Mouse (Mus musculus) liver, embryonic 16.5 days (tissue): ENCODE results near the gene Gm37240. TPM values are rescaled to one million over a fixed set of nuclear protein-coding genes. Genes with fewer than 3 reads are reported as not detected.

Source experiments
- ATAC-seq: fragments of 200-750 bp; cut with Nextera tagmentation; 2 replicates; pipeline ENCODE4 v1.8.0; 2017; ENCODE audit warnings: low read depth, mild to moderate bottlenecking, moderate number of reproducible peaks, moderate library complexity
- H3K27ac ChIP-seq: fragments of 300-500 bp; sonication (generic); 2 replicates; pipeline ENCODE4 v1.5.1; 2014; ENCODE audit warnings: mild to moderate bottlenecking, low read length
- H3K27me3 ChIP-seq: fragments of 300-500 bp; sonication (generic); 2 replicates; pipeline ENCODE4 v1.6.1; 2014; ENCODE audit warnings: low read depth, low read length, mixed read lengths; ENCODE audit not compliant: control insufficient read depth, insufficient read depth
- H3K36me3 ChIP-seq: fragments of 300-500 bp; sonication (generic); 2 replicates; pipeline ENCODE4 v1.6.1; 2014; ENCODE audit warnings: mild to moderate bottlenecking; ENCODE audit not compliant: control insufficient read depth, insufficient read depth
- H3K4me1 ChIP-seq: fragments of 300-500 bp; sonication (generic); 2 replicates; pipeline ENCODE4 v1.6.1; 2014; ENCODE audit warnings: low read depth, low read length, mixed read lengths; ENCODE audit not compliant: control insufficient read depth
- H3K4me2 ChIP-seq: fragments of 300-500 bp; sonication (generic); 2 replicates; pipeline ENCODE4 v1.6.1; 2014; ENCODE audit warnings: low read depth, low read length, mixed read lengths
- H3K4me3 ChIP-seq: fragments of 300-500 bp; sonication (generic); 2 replicates; pipeline ENCODE4 v1.5.1; 2014; ENCODE audit warnings: low read depth, mild to moderate bottlenecking, low read length
- H3K9ac ChIP-seq: fragments of 300-500 bp; sonication (generic); 2 replicates; pipeline ENCODE4 v1.6.1; 2014; ENCODE audit warnings: low read depth, low read length
- H3K9me3 ChIP-seq: fragments of 300-500 bp; sonication (generic); replicated peaks from 2 replicates; pipeline ENCODE4 v1.6.1; 2016; ENCODE audit warnings: low read length; ENCODE audit not compliant: control insufficient read depth
- WGBS: fragments of 180-500 bp; shearing (Covaris S2); extraction: QIAGEN DNeasy Blood & Tissue Kit; methylation state at CpG from one replicate; pipeline ENCODE4 v1.1.7; 2014; ENCODE audit not compliant: insufficient replicate concordance; 5-methylcytosine and 5-hydroxymethylcytosine counted together
- polyA plus RNA-seq: library from polyadenylated mRNA; unstranded; fragments of >200 nt; fragmentation: Nextera tagmentation; extraction: Ambion mirVana; gene quantifications from 2 replicates; pipeline ENCODE4 v1.2.1, GENCODE M21; 2015

Gm37240 gene
- polyA plus RNA-seq, 1 experiment from 2014 or later, result 0.65 TPM

DNA sequence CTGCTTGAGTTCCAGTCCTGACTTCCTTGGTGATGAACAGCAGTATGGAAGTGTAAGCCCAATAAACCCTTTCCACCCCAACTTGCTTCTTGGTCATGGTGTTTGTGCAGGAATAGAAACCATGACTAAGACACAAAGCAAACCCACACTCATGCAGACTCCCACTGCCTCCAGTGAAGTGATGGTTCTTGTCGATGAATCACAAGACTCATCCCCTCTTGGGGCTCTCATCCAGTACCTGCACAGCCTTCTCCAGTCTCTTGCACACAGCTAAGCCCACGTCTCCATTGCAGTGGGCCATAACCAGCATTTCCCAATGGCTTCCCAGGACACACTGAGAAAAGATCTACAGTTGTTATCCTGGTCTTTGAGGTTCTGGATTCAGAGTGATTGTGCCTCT is 599.7 kb downstream of the Gm37240 start:
- WGBS, result 43% methylated on average over 2 of the region's 2 CpGs
- Histone ChIP-seq H3K27me3 (no peaks in the 10 kb centered on the region), H3K4me1 (no peaks in the 10 kb centered on the region), H3K27ac (no peak overlapping the region), H3K9ac (no peak overlapping the region), H3K4me2 (no peak overlapping the region), H3K36me3 (no peaks in the 10 kb centered on the region), H3K9me3 (no peaks in the 10 kb centered on the region), H3K4me3 (no peak overlapping the region)
- no peak for ATAC-seq

DNA sequence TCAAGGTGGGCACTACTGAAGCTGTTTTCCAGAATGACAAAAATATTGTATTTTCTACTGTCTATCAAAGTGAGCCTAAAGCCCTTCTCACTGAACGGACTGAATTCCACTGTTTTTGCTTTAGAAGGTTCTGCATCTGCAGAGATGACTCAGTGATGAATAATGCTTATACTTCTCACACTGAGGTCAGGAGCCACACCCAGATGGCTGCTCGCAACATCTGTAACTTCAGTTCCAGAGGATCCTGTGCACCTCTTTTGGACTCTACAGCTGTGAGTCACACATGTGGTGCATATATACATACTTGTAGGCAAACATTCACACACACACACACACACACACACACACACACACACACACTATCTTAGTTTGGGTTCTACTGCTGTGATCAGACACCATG is 602.8 kb downstream of the Gm37240 start:
- Histone ChIP-seq H3K9ac (no peak overlapping the region), H3K36me3 (no peaks in the 10 kb centered on the region), H3K27ac (no peak overlapping the region), H3K4me3 (no peak overlapping the region), H3K4me2 (no peak overlapping the region), H3K4me1 (no peaks in the 10 kb centered on the region), H3K9me3 (no peaks in the 10 kb centered on the region), H3K27me3 (no peaks in the 10 kb centered on the region)
- ATAC-seq, result no peak
- 55% methylated on average over 2 of the region's 2 CpGs for WGBS

DNA sequence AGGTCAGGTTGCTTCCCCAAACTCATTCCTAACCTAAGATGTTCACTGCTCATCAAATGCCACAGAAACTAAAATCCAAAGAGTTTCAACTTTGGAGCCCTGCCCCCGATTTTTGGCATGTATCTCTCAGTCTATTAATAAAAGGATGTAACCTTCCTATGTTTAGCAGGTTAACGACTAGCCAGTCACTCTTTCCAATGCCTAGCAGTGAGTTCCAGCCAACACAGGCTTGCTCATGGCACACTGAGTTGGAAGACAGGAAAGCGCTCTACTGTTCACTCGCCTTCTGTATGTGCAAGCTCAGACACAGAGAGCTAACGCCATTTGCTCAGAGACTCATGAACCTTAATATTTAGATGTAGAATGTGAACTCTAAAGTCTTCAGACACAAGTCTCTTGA is 604.5 kb downstream of the Gm37240 start:
- Histone ChIP-seq H3K9me3 (no peaks in the 10 kb centered on the region), H3K9ac (no peak overlapping the region), H3K4me3 (no peak overlapping the region), H3K36me3 (no peaks in the 10 kb centered on the region), H3K27ac (no peak overlapping the region), H3K4me2 (no peak overlapping the region), H3K27me3 (no peaks in the 10 kb centered on the region), H3K4me1 (no peaks in the 10 kb centered on the region)
- no peak for ATAC-seq
- WGBS, result 66% methylated on average over 5 of the region's 5 CpGs

DNA sequence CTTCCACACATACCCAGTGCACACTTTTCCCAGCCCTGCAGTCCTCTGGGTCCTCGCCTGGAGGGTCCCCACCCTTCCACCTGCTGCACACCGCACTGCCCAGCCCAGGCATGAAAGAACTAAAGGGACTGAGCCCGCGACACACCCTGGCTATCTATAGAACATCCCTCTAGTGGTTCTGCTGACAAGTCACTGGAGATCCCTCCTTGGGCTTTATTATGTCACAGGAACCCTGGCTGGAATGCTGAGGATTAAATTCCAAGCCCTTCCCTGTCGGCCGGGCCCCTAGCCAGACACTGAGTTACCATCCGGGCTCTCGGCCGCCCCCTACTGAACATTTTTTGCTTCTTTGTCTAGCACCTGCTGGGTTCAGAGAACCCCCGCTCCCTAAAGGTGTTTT is 612.2 kb downstream of the Gm37240 start:
- Histone ChIP-seq H3K27me3 (no peaks in the 10 kb centered on the region), H3K27ac (no peak overlapping the region), H3K9ac (no peak overlapping the region), H3K4me1 (no peaks in the 10 kb centered on the region), H3K36me3 (no peaks in the 10 kb centered on the region), H3K4me2 (no peak overlapping the region), H3K9me3 (no peaks in the 10 kb centered on the region), H3K4me3 (no peak overlapping the region)
- no peak for ATAC-seq
- 45% methylated on average over 10 of the region's 10 CpGs for WGBS

DNA sequence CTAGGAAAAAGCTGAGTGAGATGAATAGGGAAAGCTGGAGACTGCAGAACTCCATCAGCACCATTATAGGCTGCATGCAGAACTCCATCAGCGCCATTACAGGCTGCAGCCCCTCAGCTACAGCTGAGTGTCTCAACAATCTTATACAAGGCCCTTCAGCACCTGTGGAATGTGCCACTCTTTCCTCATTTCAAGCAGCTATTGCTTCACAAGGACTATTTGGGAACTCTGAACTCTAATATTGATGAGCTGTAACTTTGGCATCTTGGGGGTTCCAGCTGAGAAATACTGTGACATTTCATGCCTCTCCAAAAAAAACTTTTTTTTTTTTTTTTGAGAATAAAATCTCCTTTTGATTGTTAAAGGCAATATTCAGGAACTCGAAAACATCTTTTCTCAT is 615.8 kb downstream of the Gm37240 start:
- ATAC-seq, result no peak
- H3K27ac ChIP-seq, result no peak overlapping the region
- no peak overlapping the region for H3K4me3 ChIP-seq
- no peaks in the 10 kb centered on the region for H3K9me3 ChIP-seq
- no peak overlapping the region for H3K9ac ChIP-seq
- no peaks in the 10 kb centered on the region for H3K4me1 ChIP-seq
- H3K27me3 ChIP-seq, result no peaks in the 10 kb centered on the region
- no peak overlapping the region for H3K4me2 ChIP-seq
- H3K36me3 ChIP-seq, result no peaks in the 10 kb centered on the region
- 40% methylated on average over 2 of the region's 2 CpGs for WGBS

DNA sequence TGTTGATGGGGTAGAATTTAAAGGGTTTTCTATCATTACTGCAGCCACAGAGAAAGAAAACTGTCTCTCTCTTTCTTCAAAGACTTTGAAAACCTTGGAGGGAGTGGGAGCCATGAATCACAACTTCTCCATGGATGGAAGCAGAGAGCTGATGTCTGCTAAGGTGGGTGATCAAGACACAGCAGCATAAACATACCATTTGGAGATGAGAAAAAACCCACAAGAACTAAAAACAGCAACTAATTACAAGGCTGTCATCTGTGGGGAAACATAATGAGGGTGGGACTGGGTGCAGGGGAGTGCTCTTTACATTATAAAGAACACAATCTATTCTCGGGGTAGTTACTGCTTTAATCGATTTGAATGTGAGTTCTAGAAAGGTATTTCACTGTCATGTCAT is 622.4 kb downstream of the Gm37240 start:
- Histone ChIP-seq H3K4me1 (no peaks in the 10 kb centered on the region), H3K27me3 (no peaks in the 10 kb centered on the region), H3K9ac (no peak overlapping the region), H3K36me3 (no peaks in the 10 kb centered on the region), H3K9me3 (no peaks in the 10 kb centered on the region), H3K27ac (no peak overlapping the region), H3K4me2 (no peak overlapping the region), H3K4me3 (no peak overlapping the region)
- ATAC-seq, result no peak
- WGBS, result 60% methylated on average over 2 of the region's 2 CpGs

DNA sequence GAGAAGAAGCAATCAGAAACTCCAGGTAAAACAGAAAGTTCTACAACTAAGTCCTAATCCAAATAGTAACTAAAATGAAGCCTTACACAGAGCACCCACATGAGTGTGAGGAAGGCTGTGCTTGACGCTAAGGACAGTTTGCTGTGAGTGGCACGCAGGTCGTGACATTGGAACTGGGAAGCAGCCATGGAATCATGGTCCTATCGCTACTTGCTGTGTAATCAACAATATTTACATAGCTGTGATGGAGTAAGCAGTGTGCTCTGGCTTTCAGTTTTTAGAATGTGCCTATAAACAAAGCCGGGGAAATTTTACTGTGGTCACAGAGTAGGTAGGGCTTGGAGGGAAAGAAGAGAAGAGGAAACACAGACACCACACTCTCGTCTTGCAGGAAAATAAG is 622.8 kb downstream of the Gm37240 start:
- H3K4me3 ChIP-seq, result no peak overlapping the region
- H3K9ac ChIP-seq, result no peak overlapping the region
- H3K9me3 ChIP-seq, result no peaks in the 10 kb centered on the region
- H3K36me3 ChIP-seq, result no peaks in the 10 kb centered on the region
- no peak for ATAC-seq
- no peaks in the 10 kb centered on the region for H3K4me1 ChIP-seq
- no peak overlapping the region for H3K27ac ChIP-seq
- no peak overlapping the region for H3K4me2 ChIP-seq
- H3K27me3 ChIP-seq, result no peaks in the 10 kb centered on the region
- 44% methylated on average over 6 of the region's 6 CpGs for WGBS

DNA sequence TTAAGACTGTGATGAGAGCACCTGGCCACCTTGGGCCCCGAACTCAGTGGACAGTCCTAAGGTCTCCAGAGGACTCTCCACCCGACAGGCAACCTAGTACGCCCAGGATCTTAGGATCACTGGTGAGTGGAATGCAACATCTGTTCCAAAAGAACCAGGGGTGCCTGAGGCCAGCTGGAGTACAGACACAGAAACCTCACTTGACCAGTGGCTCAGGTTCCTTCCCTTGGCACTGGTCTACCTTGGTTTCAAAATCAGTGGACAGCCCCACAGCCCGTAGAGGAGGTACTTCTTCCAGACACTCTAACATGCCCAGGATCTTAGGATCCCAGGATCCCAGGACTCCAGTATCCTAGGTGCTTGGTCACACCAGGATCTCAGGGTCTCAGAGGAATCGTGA is 632.8 kb downstream of the Gm37240 start:
- Histone ChIP-seq H3K36me3 (no peaks in the 10 kb centered on the region), H3K27ac (no peak overlapping the region), H3K4me2 (no peak overlapping the region), H3K4me3 (no peak overlapping the region), H3K27me3 (no peaks in the 10 kb centered on the region), H3K9ac (no peak overlapping the region), H3K4me1 (no peaks in the 10 kb centered on the region), H3K9me3 (no peaks in the 10 kb centered on the region)
- no peak for ATAC-seq
- 59% methylated on average over 5 of the region's 5 CpGs for WGBS

DNA sequence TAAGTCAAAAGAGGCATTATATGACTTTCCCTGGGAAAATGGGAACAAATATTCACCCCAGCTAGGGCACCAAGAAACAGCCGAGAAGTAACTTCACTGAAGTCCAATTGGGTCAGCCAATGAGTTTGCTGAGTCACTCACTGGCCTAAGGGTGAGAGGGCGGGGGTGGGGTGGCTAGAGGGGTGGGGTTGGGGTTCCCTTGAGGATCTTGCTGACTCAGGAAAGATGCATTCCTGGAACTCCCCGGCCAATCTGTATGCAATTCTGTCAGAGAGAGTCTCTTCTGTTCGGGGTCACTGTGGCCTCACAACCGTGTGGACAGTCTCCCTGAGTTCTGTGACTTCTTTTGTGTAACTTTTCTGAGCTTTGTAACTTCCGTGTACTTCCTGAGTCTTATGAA is 635.7 kb downstream of the Gm37240 start:
- WGBS, result 54% methylated on average over 6 of the region's 6 CpGs
- Histone ChIP-seq H3K4me1 (no peaks in the 10 kb centered on the region), H3K4me3 (no peak overlapping the region), H3K9ac (no peak overlapping the region), H3K27me3 (no peaks in the 10 kb centered on the region), H3K4me2 (no peak overlapping the region), H3K9me3 (no peaks in the 10 kb centered on the region), H3K27ac (no peak overlapping the region), H3K36me3 (no peaks in the 10 kb centered on the region)
- ATAC-seq, result no peak

DNA sequence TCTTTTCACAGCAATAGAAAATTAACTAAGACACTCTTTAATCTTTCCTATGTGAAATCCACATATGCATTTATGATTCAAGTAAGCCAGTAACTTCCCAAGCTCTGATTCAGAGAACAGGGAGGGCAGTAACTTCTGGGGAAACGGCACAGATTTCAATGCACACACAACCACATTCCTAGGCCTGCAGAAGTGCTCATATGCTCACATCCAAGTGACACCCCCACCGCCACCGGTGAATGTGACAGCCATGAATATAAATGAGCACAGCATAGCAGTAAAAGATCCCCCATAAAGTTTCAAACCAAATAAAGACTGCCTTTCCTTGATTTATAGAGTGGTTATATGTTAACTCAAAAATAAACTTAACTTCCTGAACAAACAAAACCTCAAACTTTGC is 641.2 kb downstream of the Gm37240 start:
- Histone ChIP-seq H3K27me3 (no peaks in the 10 kb centered on the region), H3K27ac (no peak overlapping the region), H3K9me3 (no peaks in the 10 kb centered on the region), H3K4me1 (no peaks in the 10 kb centered on the region), H3K9ac (no peak overlapping the region), H3K4me3 (no peak overlapping the region), H3K4me2 (no peak overlapping the region), H3K36me3 (no peaks in the 10 kb centered on the region)
- ATAC-seq, result no peak
- 63% methylated on average over 3 of the region's 3 CpGs for WGBS
